Mouse (Mus musculus): Measurements from ENCODE around the gene Nr5a1.
A peak's percentile ranks its signal among the peaks of the same experiment; 100 is the strongest.

- TF ChIP-seq CTCF (IDR thresholded peaks at IDR 0.05; ENCODE audit: borderline replicate concordance, insufficient read depth, low read depth, low read length) (no peak), POLR2A (IDR thresholded peaks at IDR 0.05; ENCODE audit: borderline replicate concordance, insufficient read depth, low read length) (0 out of 2 replicates have a peak, but pooled peaks have one; percentile 47)
Observed at GRCm38 (mm10) chr2:38643625-38644427, 70.5 kb downstream of the Nr5a1 start, which contains the start of gene Psmb7.

Data from cerebellum, adult 2 months (tissue).